Mouse (Mus musculus) midbrain, postnatal 0 days (tissue): ENCODE measurements at regions not wholly inside any gene's neighbourhood (a gene's known extent, or its start where the extent isn't known, plus 50 kb on each side); places are given as distances from the start of the nearest gene placed in this dataset.

Source experiments
- ATAC-seq: fragments of 200-750 bp; cut with Nextera tagmentation; 2 replicates; pipeline ENCODE4 v1.8.0; 2017; ENCODE audit warnings: moderate number of reproducible peaks, mild to moderate bottlenecking, moderate TSS enrichment, moderate library complexity; ENCODE audit not compliant: low FRiP score
- DNase-seq: peaks from one replicate; pipeline ENCODE4 v3.0.0-alpha.2; 2015; ENCODE audit warnings: low spot score
- H3K27ac ChIP-seq: fragments of 300-500 bp; sonication (generic); 2 replicates; pipeline ENCODE4 v1.5.1; 2014; ENCODE audit warnings: low read depth, mild to moderate bottlenecking, low read length, mixed read lengths
- H3K27me3 ChIP-seq: fragments of 300-500 bp; sonication (generic); 2 replicates; pipeline ENCODE4 v1.6.1; 2014; ENCODE audit warnings: low read length, control low read depth, mixed read lengths; ENCODE audit not compliant: insufficient read depth
- H3K36me3 ChIP-seq: fragments of 300-500 bp; sonication (generic); 2 replicates; pipeline ENCODE4 v1.6.1; 2014; ENCODE audit warnings: low read length, control low read depth, mixed read lengths; ENCODE audit not compliant: insufficient read depth
- H3K4me1 ChIP-seq: fragments of 300-500 bp; sonication (generic); 2 replicates; pipeline ENCODE4 v1.6.1; 2014; ENCODE audit warnings: mild to moderate bottlenecking, control low read depth, antibody characterized with exemption, low read length, mixed read lengths; ENCODE audit not compliant: insufficient read depth
- H3K4me2 ChIP-seq: fragments of 300-500 bp; sonication (generic); 2 replicates; pipeline ENCODE4 v1.6.1; 2014; ENCODE audit warnings: low read depth, mild to moderate bottlenecking, low read length, mixed read lengths; ENCODE audit not compliant: poor library complexity, severe bottlenecking
- H3K4me3 ChIP-seq: fragments of 300-500 bp; sonication (generic); 2 replicates; pipeline ENCODE4 v1.5.1; 2014; ENCODE audit warnings: low read depth, mild to moderate bottlenecking, low read length, moderate library complexity
- H3K9ac ChIP-seq: fragments of 300-500 bp; sonication (generic); replicated peaks from 2 replicates; pipeline ENCODE4 v1.6.1; 2014; ENCODE audit warnings: mild to moderate bottlenecking, low read length, moderate library complexity, mixed read lengths; ENCODE audit not compliant: poor library complexity, severe bottlenecking
- H3K9me3 ChIP-seq: fragments of 300-500 bp; sonication (generic); 2 replicates; pipeline ENCODE4 v1.6.1; 2016; ENCODE audit warnings: low read length, control low read depth
- CTCF ChIP-seq: IDR thresholded peaks from 2 replicates; pipeline ENCODE4 v1.5.1; 2016; ENCODE audit warnings: antibody characterized with exemption, mild to moderate bottlenecking
- WGBS: fragments of 180-500 bp; shearing (Covaris S2); extraction: QIAGEN DNeasy Blood & Tissue Kit; methylation state at CpG from one replicate; pipeline ENCODE4 v1.1.7; 2014; 5-methylcytosine and 5-hydroxymethylcytosine counted together

- Histone ChIP-seq H3K4me2 (no peak overlapping the region), H3K36me3 (no peaks in the 10 kb centered on the region), H3K27ac (no peak overlapping the region), H3K9me3 (no peaks in the 10 kb centered on the region), H3K9ac (no peak overlapping the region), H3K27me3 (no peaks in the 10 kb centered on the region), H3K4me1 (no peaks in the 10 kb centered on the region), H3K4me3 (no peak overlapping the region)
- ATAC-seq (no peak), DNase-seq (no peak)
- TF ChIP-seq CTCF = no peak
- 86% methylated on average over 18 of the region's 18 CpGs for WGBS
Observed at GRCm38 (mm10) chr8:35224053-35224924, 541.3 kb upstream of the Gm19410 start.

GRCm38 (mm10) chr8:35224925-35225244, 540.7 kb upstream of the Gm19410 start:
- no peak overlapping the region for H3K27ac ChIP-seq
- TF ChIP-seq CTCF = no peak
- H3K4me2 ChIP-seq = no peak overlapping the region
- H3K36me3 ChIP-seq = no peaks in the 10 kb centered on the region
- no peak overlapping the region for H3K4me3 ChIP-seq
- no peak overlapping the region for H3K9ac ChIP-seq
- ATAC-seq (no peak), DNase-seq (no peak)
- no peaks in the 10 kb centered on the region for H3K9me3 ChIP-seq
- H3K4me1 ChIP-seq = no peaks in the 10 kb centered on the region
- WGBS = 82% methylated on average over 7 of the region's 7 CpGs
- no peaks in the 10 kb centered on the region for H3K27me3 ChIP-seq

- no peak for DNase-seq
- Histone ChIP-seq H3K9ac (no peak overlapping the region), H3K9me3 (no peaks in the 10 kb centered on the region), H3K27ac (no peak overlapping the region), H3K4me1 (no peaks in the 10 kb centered on the region), H3K4me3 (no peak overlapping the region), H3K4me2 (no peak overlapping the region), H3K36me3 (no peaks in the 10 kb centered on the region), H3K27me3 (no peaks in the 10 kb centered on the region)
- no peak for TF ChIP-seq CTCF
- WGBS = 80% methylated on average over 7 of the region's 7 CpGs
- ATAC-seq = no peak
Observed at GRCm38 (mm10) chr8:35227079-35227478, 538.5 kb upstream of the Gm19410 start.

GRCm38 (mm10) chr8:35228449-35228848, 537.1 kb upstream of the Gm19410 start:
- no peaks in the 10 kb centered on the region for H3K9me3 ChIP-seq
- no peak overlapping the region for H3K4me3 ChIP-seq
- peak; percentile 28 for TF ChIP-seq CTCF
- H3K4me2 ChIP-seq = no peak overlapping the region
- H3K9ac ChIP-seq = no peak overlapping the region
- no peaks in the 10 kb centered on the region for H3K27me3 ChIP-seq
- ATAC-seq (no peak), DNase-seq (no peak)
- WGBS = 80% methylated on average over 7 of the region's 7 CpGs
- no peaks in the 10 kb centered on the region for H3K4me1 ChIP-seq
- H3K27ac ChIP-seq = no peak overlapping the region
- no peaks in the 10 kb centered on the region for H3K36me3 ChIP-seq

GRCm38 (mm10) chr8:35233520-35234186, 531.9 kb upstream of the Gm19410 start:
- DNase-seq (no peak), ATAC-seq (no peak)
- Histone ChIP-seq H3K4me1 (no peaks in the 10 kb centered on the region), H3K4me3 (no peak overlapping the region), H3K27me3 (no peaks in the 10 kb centered on the region), H3K4me2 (no peak overlapping the region), H3K36me3 (no peaks in the 10 kb centered on the region), H3K9ac (no peak overlapping the region), H3K9me3 (no peaks in the 10 kb centered on the region), H3K27ac (0 out of 2 replicates have a peak overlapping the region, but pooled peaks have one; percentile 12)
- WGBS = 50% methylated on average over 5 of the region's 5 CpGs
- no peak for TF ChIP-seq CTCF

GRCm38 (mm10) chr8:35234436-35234835, 531.2 kb upstream of the Gm19410 start:
- Histone ChIP-seq H3K9ac (no peak overlapping the region), H3K9me3 (no peaks in the 10 kb centered on the region), H3K4me3 (no peak overlapping the region), H3K27ac (peak overlapping the region; percentile 43; the same call in 1 of the 2 replicates), H3K4me1 (no peaks in the 10 kb centered on the region), H3K36me3 (no peaks in the 10 kb centered on the region), H3K27me3 (no peaks in the 10 kb centered on the region), H3K4me2 (no peak overlapping the region)
- WGBS = 41% methylated on average over 5 of the region's 5 CpGs
- no peak for TF ChIP-seq CTCF
- DNase-seq (no peak), ATAC-seq (no peak; the same call in 1 of the 2 replicates)
